Mouse (Mus musculus): ENCODE results near the gene Eef1b2. TPM values are rescaled to one million over a fixed set of nuclear protein-coding genes. Genes with fewer than 3 reads are reported as not detected.

Eef1b2 gene
- total RNA-seq, 2 experiments from 2014 or later: 488 to 516 TPM

GRCm38 (mm10) chr1:63225890-63226289 lies 49.3 kb downstream of the Eef1b2 start:
- intact Hi-C loops (cut with DNase I): no loop called here
- DNase-seq (ENCODE audit: extremely low spot score in 1 of 2, low spot score in 2 of 2): no peak

GRCm38 (mm10) chr1:63227241-63227640 lies 50.6 kb downstream of the Eef1b2 start:
- no peak for DNase-seq (ENCODE audit: extremely low spot score in 1 of 2, low spot score in 2 of 2)
- intact Hi-C loops (cut with DNase I): no loop called here

Small RNA genes lying within 50 kb of the gene (microRNA-seq; reads per million reads assigned to microRNA genes)
- gene Gm24557 (not detected), gene Gm27512 (not detected)

Other genes with a start within 250 kb of the Eef1b2 start
- 10 to 100 TPM; 27.1 to 31.2 TPM for gene Ino80d, start 62.2 kb upstream of the Eef1b2 start, total RNA-seq (2021)
- 100 to 1,000 TPM; 143 TPM for gene Ndufs1, start within 50 bp of the Eef1b2 start, total RNA-seq (2021)
- gene Gpr1, start 37.7 kb downstream of the Eef1b2 start, total RNA-seq (2021): under 1 TPM; 0.34 to 0.94 TPM
- 10 to 100 TPM; 20.3 to 21.7 TPM for gene Zdbf2, start 96.4 kb downstream of the Eef1b2 start, total RNA-seq (2021)